Mouse (Mus musculus): ENCODE results near the gene Tspan9. TPM values are rescaled to one million over a fixed set of nuclear protein-coding genes. Genes with fewer than 3 reads are reported as not detected.

Tspan9 gene
- polyA plus RNA-seq, 1 experiment = 107 TPM

DNA sequence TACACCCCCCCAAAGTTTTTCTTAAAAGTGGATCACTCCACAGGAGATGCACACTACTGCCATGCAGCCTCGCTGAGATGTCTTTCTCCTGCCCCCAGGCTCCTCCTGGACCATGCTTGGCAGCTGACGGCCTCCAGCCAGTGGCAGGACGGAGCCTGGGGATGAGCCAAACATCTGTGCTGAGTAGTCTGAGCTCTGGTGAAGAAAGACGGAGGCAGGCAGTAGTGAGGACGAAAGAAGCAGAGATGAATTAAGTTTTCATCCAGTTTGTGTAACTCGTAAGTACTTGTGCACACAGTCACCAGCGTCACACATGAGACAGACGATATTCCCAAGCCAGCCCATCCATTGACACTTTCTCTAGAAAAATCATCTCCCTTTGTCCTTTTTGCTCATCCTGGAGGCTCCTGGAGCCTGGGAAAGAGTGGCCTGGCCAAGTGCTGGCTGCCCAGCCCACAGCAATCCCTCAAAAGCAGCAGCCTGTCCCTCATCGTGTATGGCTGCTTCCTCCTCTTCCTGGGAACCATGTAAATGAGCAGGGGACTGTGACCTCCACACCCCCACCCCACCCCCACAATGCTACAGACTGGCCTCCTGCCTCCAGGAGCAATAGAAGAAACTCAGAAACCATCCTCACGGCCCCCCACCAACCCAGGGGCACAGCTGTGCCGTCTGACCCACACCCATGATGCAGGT, 110.1 kb downstream of the Tspan9 start:
- no peak overlapping the region for H3K4me3 ChIP-seq (ENCODE audit: insufficient read depth, low read depth, low read length)
- no peak for DNase-seq
- WGBS = 77% methylated on average over 11 of the region's 11 CpGs
- no peak overlapping the region for H3K27ac ChIP-seq (ENCODE audit: insufficient read depth, low read depth, low read length)
- no peaks in the 10 kb centered on the region for H3K27me3 ChIP-seq (replicated peaks; ENCODE audit: control insufficient read depth, insufficient read depth, low read length)
- TF ChIP-seq CTCF (conservative IDR thresholded peaks at IDR 0.05; ENCODE audit: insufficient read depth, insufficient read length, low read depth, low read length) (no peak), POLR2A (IDR thresholded peaks at IDR 0.05; ENCODE audit: low read depth, low read length) (no peak)
- H3K4me1 ChIP-seq (ENCODE audit: control insufficient read depth, insufficient read depth, low read length) = peaks cover 17% of the 10 kb centered on the region
- H3K36me3 ChIP-seq (ENCODE audit: control insufficient read depth, insufficient read depth, low read length) = no peaks in the 10 kb centered on the region

DNA sequence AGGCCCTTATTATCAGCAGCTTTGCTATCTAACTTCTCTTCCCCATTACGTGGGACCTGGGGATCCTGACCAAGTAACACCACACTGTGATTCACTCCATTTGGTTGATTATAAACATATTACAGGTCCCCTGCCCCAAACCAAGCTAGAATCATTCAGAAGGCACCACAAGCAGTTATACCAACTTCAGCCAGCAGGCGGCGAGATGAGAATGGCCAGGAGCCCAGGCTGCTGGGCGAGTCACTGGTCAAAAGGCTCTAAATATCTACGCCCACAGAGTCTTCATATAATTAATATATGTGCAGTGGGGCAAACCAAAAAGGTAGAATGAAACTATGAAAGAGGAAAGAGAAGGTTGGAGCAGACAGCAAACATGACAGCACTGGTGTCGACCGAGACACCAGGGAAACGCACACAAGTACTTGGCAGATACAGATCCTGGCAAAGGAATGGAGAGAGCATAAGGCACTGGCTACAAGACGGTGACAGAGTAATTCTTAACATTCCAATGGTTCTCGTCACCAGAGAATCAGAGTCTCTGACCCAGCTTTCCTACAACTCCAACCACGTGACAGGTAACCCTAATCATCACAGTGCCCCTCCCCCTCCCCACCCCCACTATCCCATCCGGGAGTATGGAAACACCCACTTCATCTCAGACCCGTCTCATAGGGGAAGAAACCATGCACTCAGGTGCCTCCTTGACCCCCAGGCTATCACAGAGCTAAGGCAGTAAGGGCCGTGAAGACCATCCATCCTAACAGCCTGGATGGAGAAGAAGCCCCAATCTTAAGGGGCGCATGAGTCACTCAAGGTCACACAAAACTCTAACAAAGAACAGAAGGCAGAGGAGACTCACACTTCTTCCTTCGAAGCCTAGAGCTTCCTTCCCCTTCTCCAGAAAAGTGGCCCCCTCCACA, 110.9 kb downstream of the Tspan9 start:
- no peaks in the 10 kb centered on the region for H3K27me3 ChIP-seq (replicated peaks; ENCODE audit: control insufficient read depth, insufficient read depth, low read length)
- peaks cover 17% of the 10 kb centered on the region for H3K4me1 ChIP-seq (ENCODE audit: control insufficient read depth, insufficient read depth, low read length)
- DNase-seq = peak; percentile 82
- TF ChIP-seq POLR2A (IDR thresholded peaks at IDR 0.05; ENCODE audit: low read depth, low read length) = no peak
- peak; percentile 72 for TF ChIP-seq CTCF (conservative IDR thresholded peaks at IDR 0.05; ENCODE audit: insufficient read depth, insufficient read length, low read depth, low read length)
- H3K27ac ChIP-seq (ENCODE audit: insufficient read depth, low read depth, low read length) = no peak overlapping the region
- no peak overlapping the region for H3K4me3 ChIP-seq (ENCODE audit: insufficient read depth, low read depth, low read length)
- H3K36me3 ChIP-seq (ENCODE audit: control insufficient read depth, insufficient read depth, low read length) = no peaks in the 10 kb centered on the region
- WGBS = 40% methylated on average over 16 of the region's 16 CpGs

DNA sequence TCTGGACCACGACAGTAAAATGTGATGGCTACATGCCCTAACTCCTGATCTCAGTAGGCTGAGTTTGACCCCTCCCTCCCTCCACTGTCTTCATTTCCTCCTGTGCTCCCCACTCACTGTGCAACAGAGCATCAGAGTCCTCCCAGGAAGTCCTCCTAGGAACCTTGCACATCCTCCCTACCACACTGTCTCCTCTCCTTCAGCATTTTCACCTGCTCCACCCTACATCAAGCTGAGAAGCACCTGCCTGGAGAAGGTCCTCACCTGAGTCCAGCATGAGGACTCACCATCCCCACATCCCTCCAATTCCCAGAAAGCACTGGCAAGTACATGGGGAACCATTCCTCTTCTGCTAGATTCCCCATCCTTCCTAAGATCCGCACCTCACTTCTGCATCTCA, 111.8 kb downstream of the Tspan9 start:
- no peaks in the 10 kb centered on the region for H3K36me3 ChIP-seq (ENCODE audit: control insufficient read depth, insufficient read depth, low read length)
- WGBS = 64% methylated on average over 2 of the region's 2 CpGs

DNA sequence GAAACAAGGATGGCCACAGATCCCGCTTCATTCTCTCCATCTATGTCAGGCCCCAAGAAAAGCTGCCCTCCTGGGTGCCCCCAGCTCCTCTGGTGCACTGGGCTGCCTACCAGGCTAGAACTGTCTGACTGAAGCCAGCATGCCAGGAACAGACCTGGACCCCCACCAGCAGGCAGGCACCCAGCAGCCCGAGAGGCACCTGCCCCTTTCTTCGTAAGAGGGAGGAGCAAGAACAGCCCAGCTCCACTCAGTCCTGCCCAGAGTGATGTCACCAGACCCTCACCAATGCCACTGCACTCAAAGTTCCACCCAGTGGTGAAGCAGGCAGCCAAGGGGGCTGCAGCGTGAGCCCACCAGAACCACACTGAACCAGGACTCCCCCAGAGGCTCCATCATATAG, 112.3 kb downstream of the Tspan9 start:
- Histone ChIP-seq H3K27me3 (replicated peaks; ENCODE audit: control insufficient read depth, insufficient read depth, low read length) (no peaks in the 10 kb centered on the region), H3K36me3 (ENCODE audit: control insufficient read depth, insufficient read depth, low read length) (no peaks in the 10 kb centered on the region), H3K4me3 (ENCODE audit: insufficient read depth, low read depth, low read length) (no peak overlapping the region), H3K27ac (ENCODE audit: insufficient read depth, low read depth, low read length) (no peak overlapping the region), H3K4me1 (ENCODE audit: control insufficient read depth, insufficient read depth, low read length) (peaks cover 17% of the 10 kb centered on the region)
- DNase-seq = no peak
- 76% methylated on average over 4 of the region's 4 CpGs for WGBS
- no peak for TF ChIP-seq CTCF (conservative IDR thresholded peaks at IDR 0.05; ENCODE audit: insufficient read depth, insufficient read length, low read depth, low read length)
- no peak for TF ChIP-seq POLR2A (IDR thresholded peaks at IDR 0.05; ENCODE audit: low read depth, low read length)

More for the DNA sequence above, 111.8 kb downstream of the Tspan9 start:
- Histone ChIP-seq H3K4me1 (ENCODE audit: control insufficient read depth, insufficient read depth, low read length) (peaks cover 17% of the 10 kb centered on the region), H3K27ac (ENCODE audit: insufficient read depth, low read depth, low read length) (no peak overlapping the region), H3K4me3 (ENCODE audit: insufficient read depth, low read depth, low read length) (no peak overlapping the region), H3K27me3 (replicated peaks; ENCODE audit: control insufficient read depth, insufficient read depth, low read length) (no peaks in the 10 kb centered on the region)
- TF ChIP-seq CTCF (conservative IDR thresholded peaks at IDR 0.05; ENCODE audit: insufficient read depth, insufficient read length, low read depth, low read length) (no peak), POLR2A (IDR thresholded peaks at IDR 0.05; ENCODE audit: low read depth, low read length) (no peak)
- DNase-seq = no peak

DNA sequence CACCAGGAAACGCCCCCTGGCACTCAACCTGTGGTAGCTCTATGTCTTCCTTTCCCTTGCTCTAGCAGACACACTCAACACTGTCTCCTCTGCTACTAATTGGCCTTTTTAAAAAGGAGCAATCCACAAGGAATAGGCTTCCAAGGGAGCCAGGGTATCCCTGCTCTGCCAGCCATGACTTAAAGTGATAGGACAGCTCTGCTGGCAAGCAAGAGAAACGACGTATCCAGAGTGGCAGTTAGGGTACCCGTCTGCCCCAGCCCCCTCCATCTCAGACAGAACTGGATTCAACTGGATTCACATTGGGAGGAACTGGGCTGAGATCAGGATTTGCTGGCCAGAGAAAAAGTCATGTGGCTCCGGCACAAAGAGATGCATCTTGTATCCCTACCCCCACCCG, 112.9 kb downstream of the Tspan9 start:
- Histone ChIP-seq H3K4me1 (ENCODE audit: control insufficient read depth, insufficient read depth, low read length) (peaks cover 17% of the 10 kb centered on the region), H3K36me3 (ENCODE audit: control insufficient read depth, insufficient read depth, low read length) (no peaks in the 10 kb centered on the region), H3K4me3 (ENCODE audit: insufficient read depth, low read depth, low read length) (no peak overlapping the region), H3K27me3 (replicated peaks; ENCODE audit: control insufficient read depth, insufficient read depth, low read length) (no peaks in the 10 kb centered on the region), H3K27ac (ENCODE audit: insufficient read depth, low read depth, low read length) (no peak overlapping the region)
- DNase-seq = no peak
- TF ChIP-seq POLR2A (IDR thresholded peaks at IDR 0.05; ENCODE audit: low read depth, low read length) (no peak), CTCF (conservative IDR thresholded peaks at IDR 0.05; ENCODE audit: insufficient read depth, insufficient read length, low read depth, low read length) (no peak)
- WGBS = 65% methylated on average over 6 of the region's 6 CpGs

DNA sequence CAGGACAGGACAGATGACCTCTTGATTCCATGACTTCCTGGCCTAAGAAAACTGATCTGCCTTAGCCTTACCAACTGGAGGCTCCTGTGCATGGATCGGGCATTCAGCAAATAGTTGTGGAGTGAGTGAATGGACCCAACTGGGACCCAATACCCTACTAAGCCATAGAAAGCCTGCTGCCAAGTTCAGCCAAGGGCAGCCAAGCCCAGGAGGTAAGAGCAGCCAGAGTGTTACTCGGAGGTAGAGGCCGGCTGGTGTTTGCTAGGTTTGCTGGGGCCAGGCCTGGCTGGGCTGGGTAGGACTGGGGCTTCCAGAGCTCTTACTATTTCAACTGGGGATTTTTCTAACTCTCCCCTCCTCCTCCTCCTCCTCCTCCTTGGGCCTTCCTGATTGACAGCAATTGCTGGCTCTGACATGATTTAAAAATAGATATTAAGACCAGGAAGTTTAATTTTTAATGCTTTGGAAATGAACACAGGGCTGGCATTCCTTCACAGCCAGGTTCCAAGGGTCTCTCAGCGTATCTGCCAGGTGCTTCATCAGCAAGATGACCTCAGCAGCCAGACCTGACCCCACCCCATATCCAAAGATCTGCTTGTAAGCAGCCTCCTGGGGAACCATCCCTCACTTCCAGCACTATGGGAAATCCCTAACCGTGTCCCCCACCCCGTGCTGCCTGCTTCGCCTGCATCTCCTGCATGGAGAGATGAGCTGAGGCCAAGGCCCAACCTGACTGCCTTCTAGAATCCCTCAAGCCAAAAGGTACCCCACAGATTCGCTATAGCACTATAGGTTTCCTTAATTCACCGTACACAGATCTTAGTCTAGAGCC, 113.7 kb downstream of the Tspan9 start:
- Histone ChIP-seq H3K27me3 (replicated peaks; ENCODE audit: control insufficient read depth, insufficient read depth, low read length) (no peaks in the 10 kb centered on the region), H3K27ac (ENCODE audit: insufficient read depth, low read depth, low read length) (no peak overlapping the region), H3K36me3 (ENCODE audit: control insufficient read depth, insufficient read depth, low read length) (no peaks in the 10 kb centered on the region), H3K4me3 (ENCODE audit: insufficient read depth, low read depth, low read length) (no peak overlapping the region), H3K4me1 (ENCODE audit: control insufficient read depth, insufficient read depth, low read length) (peaks cover 13% of the 10 kb centered on the region; the same call in 1 of the 2 replicates)
- TF ChIP-seq CTCF (conservative IDR thresholded peaks at IDR 0.05; ENCODE audit: insufficient read depth, insufficient read length, low read depth, low read length) (no peak), POLR2A (IDR thresholded peaks at IDR 0.05; ENCODE audit: low read depth, low read length) (no peak)
- 66% methylated on average over 9 of the region's 9 CpGs for WGBS
- peak; percentile 63 for DNase-seq

Measured in kidney, adult 2 months (tissue).